ENCODE assay signal across 8 mouse cellular contexts in genomic region chr5:121329333-121330058, GRCm38 (mm10). TPM values are rescaled to one million over a fixed set of nuclear protein-coding genes. Genes with fewer than 3 reads are reported as not detected.
A peak's percentile ranks its signal among the peaks of the same experiment; 100 is the strongest.
DNase-seq lines count a peak whose midpoint lies in the region; ATAC-seq lines count a peak whose summit lies in the region.

No protein-coding gene starts in this region.

- ATAC-seq in heart, embryonic 11.5 days (replicated peaks; ENCODE audit: insufficient number of reproducible peaks, low FRiP score, low TSS enrichment): no peak
- no peak for ATAC-seq in kidney, embryonic 14.5 days (ENCODE audit: low FRiP score, low TSS enrichment)

- H3K36me3 ChIP-seq in heart, embryonic 11.5 days (ENCODE audit: control insufficient read depth, insufficient read depth, low read length): peaks cover 29% of the 10 kb centered on the region
- peaks cover 81% of the 10 kb centered on the region for H3K36me3 ChIP-seq in kidney, embryonic 14.5 days (ENCODE audit: control insufficient read depth, insufficient read depth, low read length)

- H3K9ac ChIP-seq in heart, embryonic 11.5 days (ENCODE audit: low read depth, low read length): peak overlapping the region; percentile 49; the same call in 1 of the 2 replicates
- H3K9ac ChIP-seq in kidney, embryonic 14.5 days (ENCODE audit: low read depth, low read length): peak overlapping the region; percentile 34

- peak overlapping the region; percentile 50 for H3K4me2 ChIP-seq in heart, embryonic 11.5 days
- H3K4me2 ChIP-seq in kidney, embryonic 14.5 days (replicated peaks; ENCODE audit: low read depth, low read length): peak overlapping the region; percentile 29

- peak overlapping the region; percentile 20 for H3K4me3 ChIP-seq in heart, embryonic 11.5 days (ENCODE audit: low read depth, low read length)
- H3K4me3 ChIP-seq in kidney, embryonic 14.5 days (ENCODE audit: low read length): peak overlapping the region; percentile 24

- H3K27ac ChIP-seq in heart, embryonic 11.5 days (ENCODE audit: low read depth, low read length): peak overlapping the region; percentile 54
- H3K27ac ChIP-seq in kidney, embryonic 14.5 days (ENCODE audit: low read depth, low read length): peak overlapping the region; percentile 37; the same call in 1 of the 2 replicates

- 77% methylated on average over 11 of the region's 11 CpGs for WGBS in heart, embryonic 11.5 days (ENCODE audit: insufficient replicate concordance)
- 78% methylated on average over 11 of the region's 11 CpGs for WGBS in kidney, embryonic 14.5 days

- H3K4me1 ChIP-seq in heart, embryonic 11.5 days (ENCODE audit: control insufficient read depth, insufficient read depth, low read length): no peaks in the 10 kb centered on the region
- H3K4me1 ChIP-seq in kidney, embryonic 14.5 days (ENCODE audit: control insufficient read depth, insufficient read depth, low read length): no peaks in the 10 kb centered on the region

- peak; percentile 32 to 38 for DNase-seq in right cerebral cortex, adult 2 months (ENCODE audit: low spot score in 2 of 2)
- DNase-seq in right cerebral cortex, postnatal 14 days: no peak
- peak; percentile 43 for DNase-seq in lung, postnatal 14 days
- DNase-seq in urinary bladder, adult 2 months (ENCODE audit: low spot score): no peak
- DNase-seq in cerebellum, adult 11 months: no peak
- DNase-seq in thymus, postnatal 36 days: no peak

- H3K9me3 ChIP-seq in heart, embryonic 11.5 days (replicated peaks; ENCODE audit: control insufficient read depth, low read length): no peaks in the 10 kb centered on the region
- no peaks in the 10 kb centered on the region for H3K9me3 ChIP-seq in kidney, embryonic 14.5 days (ENCODE audit: control insufficient read depth, low read length)

- no peaks in the 10 kb centered on the region for H3K27me3 ChIP-seq in heart, embryonic 11.5 days (ENCODE audit: control insufficient read depth, insufficient read depth, low read length)
- H3K27me3 ChIP-seq in kidney, embryonic 14.5 days (ENCODE audit: control insufficient read depth, insufficient read depth, low read length): no peaks in the 10 kb centered on the region

RNA-seq across cellular contexts. Expression of gene Trafd1, which starts 55.9 kb away (rescaled TPM):
- 60.6 and 69.8 TPM in 2 replicates for polyA plus RNA-seq in heart, embryonic 11.5 days (2014; fragmentation: Nextera tagmentation; extraction: Ambion mirVana)
- polyA plus RNA-seq in kidney, embryonic 14.5 days (2014; fragmentation: Nextera tagmentation; extraction: Ambion mirVana): 31.6 and 50.1 TPM in 2 replicates
- polyA plus RNA-seq in urinary bladder, adult 2 months (2012; rRNA removed): 106 and 115 TPM in 2 replicates

Comparison
In these comparisons a context has a peak if more than half of its experiments do, and no peak if none do; other contexts are left out.
1. DNase-seq: peak in right cerebral cortex, adult 2 months (2 of 2) and lung, postnatal 14 days (single experiment); none in right cerebral cortex, postnatal 14 days (single experiment), urinary bladder, adult 2 months (single experiment), cerebellum, adult 11 months (single experiment) and thymus, postnatal 36 days (0 of 2).